Mouse (Mus musculus) embryonic fibroblast, embryonic 13.5 days (primary cell): ENCODE results near the gene Opn1sw.

ENCODE experiments used
- CTCF ChIP-seq: IDR thresholded peaks from 2 replicates; pipeline ENCODE4 v1.5.1; 2011; ENCODE audit warnings: mild to moderate bottlenecking, control low read depth, low read length, moderate library complexity, borderline replicate concordance; ENCODE audit not compliant: insufficient read depth
- POLR2A ChIP-seq: IDR thresholded peaks from 2 replicates; pipeline ENCODE4 v1.6.1; 2011; ENCODE audit warnings: low read depth, mild to moderate bottlenecking, control low read depth, low read length, moderate library complexity

- TF ChIP-seq POLR2A (peak; percentile 71), CTCF (no peak)
These were observed at the start of gene Opn1sw for GRCm38 (mm10) chr6:29388052-29388518.
